Mouse (Mus musculus): ENCODE measurements around the gene Tsr1.

- TF ChIP-seq CTCF (IDR thresholded peaks at IDR 0.05; ENCODE audit: control insufficient read depth, insufficient read depth, insufficient replicate concordance, low read depth, low read length), result no peak
- TF ChIP-seq POLR2A (IDR thresholded peaks at IDR 0.05; ENCODE audit: control insufficient read depth, low read depth, low read length), result no peak
Observed at GRCm38 (mm10) chr11:74895980-74896900, 1.6 kb upstream of the Tsr1 start.

Measured in testis, adult 2 months (tissue).